Mouse (Mus musculus) kidney, embryonic 16.5 days (tissue): ENCODE measurements at regions not wholly inside any gene's neighbourhood (a gene's known extent, or its start where the extent isn't known, plus 50 kb on each side); places are given as distances from the start of the nearest gene placed in this dataset.

ENCODE experiments used
- ATAC-seq: fragments of 200-750 bp; cut with Nextera tagmentation; 2 replicates; pipeline ENCODE4 v1.8.0; 2017; ENCODE audit warnings: moderate TSS enrichment; ENCODE audit not compliant: low FRiP score, low TSS enrichment
- H3K27ac ChIP-seq: fragments of 300-500 bp; sonication (generic); 2 replicates; pipeline ENCODE4 v1.5.1; 2014; ENCODE audit warnings: low read length
- H3K27me3 ChIP-seq: fragments of 300-500 bp; sonication (generic); 2 replicates; pipeline ENCODE4 v1.6.1; 2014; ENCODE audit warnings: low read length, control low read depth, mixed read lengths; ENCODE audit not compliant: insufficient read depth
- H3K36me3 ChIP-seq: fragments of 300-500 bp; sonication (generic); 2 replicates; pipeline ENCODE4 v1.6.1; 2014; ENCODE audit warnings: low read length, control low read depth, mixed read lengths; ENCODE audit not compliant: insufficient read depth
- H3K4me1 ChIP-seq: fragments of 300-500 bp; sonication (generic); 2 replicates; pipeline ENCODE4 v1.6.1; 2014; ENCODE audit warnings: low read length, control low read depth, mixed read lengths; ENCODE audit not compliant: insufficient read depth
- H3K4me2 ChIP-seq: fragments of 300-500 bp; sonication (generic); replicated peaks from 2 replicates; pipeline ENCODE4 v1.6.1; 2014; ENCODE audit warnings: low read depth, low read length
- H3K4me3 ChIP-seq: fragments of 300-500 bp; sonication (generic); 2 replicates; pipeline ENCODE4 v1.5.1; 2014; ENCODE audit warnings: mild to moderate bottlenecking, low read length
- H3K9ac ChIP-seq: fragments of 300-500 bp; sonication (generic); replicated peaks from 2 replicates; pipeline ENCODE4 v1.6.1; 2014; ENCODE audit warnings: low read length
- H3K9me3 ChIP-seq: fragments of 300-500 bp; sonication (generic); 2 replicates; pipeline ENCODE4 v1.6.1; 2016; ENCODE audit warnings: low read length, control low read depth
- WGBS: fragments of 180-500 bp; shearing (Covaris S2); extraction: QIAGEN DNeasy Blood & Tissue Kit; methylation state at CpG from one replicate; pipeline ENCODE4 v1.1.7; 2014; 5-methylcytosine and 5-hydroxymethylcytosine counted together

DNA sequence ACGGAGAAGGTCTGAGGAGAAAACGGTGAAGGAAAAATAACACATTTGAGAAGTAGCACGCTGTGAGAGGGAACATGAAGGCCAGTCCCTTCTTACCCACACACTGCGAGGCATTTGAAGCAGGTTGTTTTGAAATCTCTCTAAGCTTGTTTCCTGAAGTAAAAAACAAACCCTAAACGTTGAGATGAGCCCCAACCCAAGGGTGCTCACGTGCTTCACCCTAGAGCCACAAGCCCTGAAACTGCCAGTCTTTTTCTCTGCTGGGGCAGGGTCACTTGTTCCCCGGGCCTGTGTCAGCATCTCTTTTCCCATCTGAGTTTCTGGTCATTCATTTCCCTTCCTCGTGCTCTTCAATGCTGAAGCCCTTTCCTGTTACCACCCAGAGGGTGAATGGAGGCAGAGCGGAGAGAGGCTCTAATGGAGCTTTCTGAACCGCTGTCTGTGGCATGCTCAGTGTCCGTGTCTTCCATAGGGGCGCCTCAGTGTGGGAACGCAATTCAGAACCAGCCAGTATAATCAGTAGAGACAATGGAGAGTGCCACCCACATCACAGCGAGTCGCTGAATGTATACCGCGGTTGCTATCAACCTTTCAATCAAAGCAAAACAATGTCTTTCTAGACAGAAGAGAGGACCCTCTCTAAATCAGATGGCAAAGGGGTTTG is 375.0 kb upstream of the Gm10131 start:
- Histone ChIP-seq H3K4me1 (no peaks in the 10 kb centered on the region), H3K9ac (no peak overlapping the region), H3K27ac (no peak overlapping the region), H3K36me3 (no peaks in the 10 kb centered on the region), H3K4me3 (no peak overlapping the region), H3K27me3 (no peaks in the 10 kb centered on the region), H3K4me2 (no peak overlapping the region), H3K9me3 (no peaks in the 10 kb centered on the region)
- 72% methylated on average over 17 of the region's 17 CpGs for WGBS
- no peak for ATAC-seq

DNA sequence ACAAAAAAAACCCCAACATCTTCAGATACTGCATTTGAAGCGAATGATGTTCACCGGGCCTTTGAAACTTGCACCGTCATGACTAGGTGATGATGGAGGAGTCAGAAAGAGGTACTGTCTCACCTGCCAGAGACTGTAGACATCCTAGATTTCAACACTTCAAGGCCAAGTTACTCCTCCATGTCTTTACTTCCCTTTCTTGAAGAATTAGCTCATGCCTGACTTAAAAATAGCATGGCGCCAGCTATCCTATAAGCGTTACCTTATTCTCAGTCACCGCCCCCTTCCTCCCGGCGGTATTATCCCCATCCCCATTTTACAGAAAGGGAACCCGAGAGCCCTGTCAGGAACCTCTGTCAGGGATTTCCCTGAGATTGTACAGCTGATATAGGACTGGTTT is 374.4 kb upstream of the Gm10131 start:
- Histone ChIP-seq H3K4me3 (no peak overlapping the region), H3K27ac (no peak overlapping the region), H3K9ac (no peak overlapping the region), H3K9me3 (no peaks in the 10 kb centered on the region), H3K36me3 (no peaks in the 10 kb centered on the region), H3K27me3 (no peaks in the 10 kb centered on the region), H3K4me1 (no peaks in the 10 kb centered on the region), H3K4me2 (no peak overlapping the region)
- ATAC-seq, result no peak
- WGBS, result 90% methylated on average over 9 of the region's 9 CpGs

DNA sequence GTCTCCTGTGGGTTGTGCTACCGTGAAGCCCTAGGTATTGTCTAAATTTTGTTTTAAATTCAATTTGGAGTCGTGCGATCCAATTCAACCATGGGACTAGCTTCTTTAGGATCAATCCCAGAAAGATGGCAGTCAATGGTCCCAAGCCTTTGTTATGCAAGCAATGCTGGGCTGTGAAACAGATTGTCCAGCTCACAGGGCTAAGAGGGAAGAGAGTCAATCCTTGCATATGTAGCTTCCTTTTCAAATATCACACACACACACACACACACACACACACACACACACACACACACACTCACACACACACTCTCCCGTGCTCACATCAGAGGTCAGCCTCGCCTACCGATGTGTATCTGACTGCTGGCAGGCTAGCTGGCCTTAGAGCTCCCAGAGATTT is 373.8 kb upstream of the Gm10131 start:
- H3K4me2 ChIP-seq, result no peak overlapping the region
- whole genome bisulfite sequencing, result 80% methylated on average over 6 of the region's 6 CpGs
- no peak overlapping the region for H3K9ac ChIP-seq
- H3K27me3 ChIP-seq, result no peaks in the 10 kb centered on the region
- H3K36me3 ChIP-seq, result no peaks in the 10 kb centered on the region
- no peak for ATAC-seq
- no peaks in the 10 kb centered on the region for H3K9me3 ChIP-seq
- H3K4me3 ChIP-seq, result no peak overlapping the region
- no peak overlapping the region for H3K27ac ChIP-seq
- H3K4me1 ChIP-seq, result no peaks in the 10 kb centered on the region

DNA sequence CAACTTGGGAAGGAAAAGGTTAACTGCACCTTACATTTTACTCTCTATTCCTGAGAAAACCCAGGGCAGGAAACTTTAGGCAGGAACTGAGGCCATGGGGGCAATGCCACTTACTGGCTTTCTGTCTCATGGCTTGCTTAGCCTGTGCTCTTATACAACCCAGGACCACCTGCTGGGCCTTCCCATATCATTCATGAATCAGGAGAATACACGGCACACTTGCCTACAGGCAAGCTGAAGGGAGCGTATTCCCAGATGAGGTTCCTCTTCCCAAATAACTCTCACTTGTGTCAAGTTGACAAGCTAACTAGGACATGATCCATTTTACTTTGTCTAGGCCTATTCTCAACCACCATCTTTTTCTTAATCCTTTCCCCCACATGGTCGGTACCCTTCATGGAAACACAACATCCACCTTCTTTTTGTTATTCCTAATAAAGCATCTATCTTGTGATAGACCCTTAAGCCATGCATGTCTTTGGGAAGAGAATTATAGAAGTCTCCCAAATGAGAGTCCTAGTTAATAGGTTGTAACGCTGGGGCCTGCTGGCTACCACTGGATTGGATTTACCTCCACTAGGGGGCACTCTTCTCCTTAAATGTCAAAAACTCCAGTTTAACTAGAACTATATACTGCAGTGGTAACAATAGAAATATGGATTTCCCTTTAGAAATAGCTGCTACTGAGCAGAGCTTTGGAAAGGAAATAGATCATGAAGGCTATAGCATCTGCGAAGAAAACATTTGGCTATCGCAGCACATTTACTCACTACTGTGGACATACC is 373.2 kb upstream of the Gm10131 start:
- H3K4me1 ChIP-seq, result no peaks in the 10 kb centered on the region
- no peaks in the 10 kb centered on the region for H3K36me3 ChIP-seq
- no peak overlapping the region for H3K4me2 ChIP-seq
- H3K4me3 ChIP-seq, result no peak overlapping the region
- no peak overlapping the region for H3K27ac ChIP-seq
- ATAC-seq, result peak; percentile 19; the same call in 1 of the 2 replicates
- no peaks in the 10 kb centered on the region for H3K27me3 ChIP-seq
- WGBS, result 69% methylated on average over 6 of the region's 6 CpGs
- no peaks in the 10 kb centered on the region for H3K9me3 ChIP-seq
- no peak overlapping the region for H3K9ac ChIP-seq

DNA sequence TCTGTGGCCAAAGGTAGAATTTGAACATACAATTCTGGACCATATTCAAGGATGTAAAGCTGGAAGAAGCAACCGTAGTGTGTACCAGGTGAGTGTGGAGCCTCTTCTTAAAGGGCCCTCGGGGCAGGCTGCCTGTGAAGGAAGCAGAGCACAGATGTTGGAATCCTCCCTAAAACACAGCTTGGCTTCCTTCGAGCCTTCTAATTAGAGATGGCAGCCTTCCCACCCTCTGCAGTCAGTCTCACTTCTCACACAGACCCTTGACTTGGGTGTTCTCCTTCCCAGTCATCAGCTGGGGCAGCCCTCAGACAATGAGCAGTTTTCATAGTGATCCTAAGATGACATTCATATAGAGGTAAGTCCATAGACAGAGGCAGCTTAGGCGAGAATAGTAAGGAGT is 371.7 kb upstream of the Gm10131 start:
- Histone ChIP-seq H3K4me2 (no peak overlapping the region), H3K4me1 (no peaks in the 10 kb centered on the region), H3K9ac (no peak overlapping the region), H3K4me3 (no peak overlapping the region), H3K36me3 (no peaks in the 10 kb centered on the region), H3K27ac (no peak overlapping the region), H3K27me3 (no peaks in the 10 kb centered on the region), H3K9me3 (no peaks in the 10 kb centered on the region)
- no peak for ATAC-seq
- WGBS, result 73% methylated on average over 4 of the region's 4 CpGs

DNA sequence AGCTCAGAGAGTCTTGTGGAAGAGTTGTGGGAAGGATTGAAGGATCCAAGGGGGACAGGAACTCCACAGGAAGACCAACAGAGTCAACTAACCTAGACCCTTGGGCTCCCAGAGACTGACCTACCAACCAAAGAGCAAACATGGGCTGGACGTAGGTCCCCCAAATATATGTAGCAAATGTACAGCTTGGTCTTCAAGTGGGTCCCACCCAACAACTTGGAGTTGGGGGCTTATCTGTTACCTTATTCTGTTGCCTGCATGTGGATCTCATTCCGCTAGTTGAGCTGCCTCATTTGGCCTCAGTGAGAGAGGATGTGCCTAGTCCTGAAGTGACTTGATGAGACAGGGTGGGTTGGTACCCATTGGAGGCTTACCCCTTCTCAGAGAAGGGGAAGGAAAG is 371.1 kb upstream of the Gm10131 start:
- WGBS, result 93% methylated on average over 2 of the region's 2 CpGs
- no peaks in the 10 kb centered on the region for H3K9me3 ChIP-seq
- H3K9ac ChIP-seq, result no peak overlapping the region
- H3K36me3 ChIP-seq, result no peaks in the 10 kb centered on the region
- H3K4me1 ChIP-seq, result no peaks in the 10 kb centered on the region
- H3K4me2 ChIP-seq, result no peak overlapping the region
- no peak overlapping the region for H3K27ac ChIP-seq
- H3K27me3 ChIP-seq, result no peaks in the 10 kb centered on the region
- ATAC-seq, result no peak
- H3K4me3 ChIP-seq, result no peak overlapping the region

DNA sequence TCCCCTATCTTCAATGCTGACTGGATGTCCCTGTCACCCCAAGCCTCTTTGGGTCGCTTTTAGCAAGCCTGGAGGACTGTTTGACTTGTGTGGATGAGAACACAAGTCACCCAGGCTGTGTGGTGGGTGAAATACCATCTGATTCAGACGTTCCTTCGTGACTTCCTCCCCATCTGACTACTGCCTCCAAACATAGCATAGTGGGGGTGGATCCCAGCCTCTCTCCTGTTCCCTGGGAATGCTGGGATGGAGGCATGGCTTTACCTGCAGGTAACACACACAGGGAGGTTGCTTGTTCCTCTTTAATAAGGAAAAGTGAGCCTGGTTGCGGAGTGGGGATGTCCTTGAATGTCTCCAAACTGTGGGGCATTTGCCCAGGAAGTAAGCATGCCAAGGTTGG is 369.0 kb upstream of the Gm10131 start:
- ATAC-seq, result no peak
- no peak overlapping the region for H3K27ac ChIP-seq
- 79% methylated on average over 4 of the region's 4 CpGs for WGBS
- H3K4me1 ChIP-seq, result no peaks in the 10 kb centered on the region
- no peak overlapping the region for H3K4me2 ChIP-seq
- H3K9ac ChIP-seq, result no peak overlapping the region
- H3K4me3 ChIP-seq, result no peak overlapping the region
- no peaks in the 10 kb centered on the region for H3K27me3 ChIP-seq
- no peaks in the 10 kb centered on the region for H3K36me3 ChIP-seq
- no peaks in the 10 kb centered on the region for H3K9me3 ChIP-seq

DNA sequence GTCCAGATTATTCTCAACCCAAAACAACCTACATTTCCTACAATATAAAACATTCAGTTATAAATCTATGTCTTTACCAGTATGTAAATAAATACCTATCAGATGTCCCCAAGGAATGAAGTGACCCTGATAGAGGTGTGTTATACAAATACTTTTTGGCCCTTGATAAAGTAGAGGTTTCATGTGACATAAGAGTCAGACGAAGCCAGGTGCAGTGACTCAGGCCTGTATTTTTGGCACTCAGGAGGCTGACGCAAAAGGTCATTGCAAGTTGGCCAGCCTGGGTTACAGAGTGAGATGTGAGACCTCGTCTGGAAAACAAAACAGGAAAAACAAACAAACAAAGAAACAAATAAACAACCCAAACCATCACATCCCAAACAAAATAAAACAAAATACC is 367.4 kb upstream of the Gm10131 start:
- Histone ChIP-seq H3K27ac (no peak overlapping the region), H3K9ac (no peak overlapping the region), H3K4me2 (no peak overlapping the region), H3K4me3 (no peak overlapping the region), H3K4me1 (peaks cover 8% of the 10 kb centered on the region; the same call in 1 of the 2 replicates), H3K27me3 (no peaks in the 10 kb centered on the region), H3K36me3 (no peaks in the 10 kb centered on the region), H3K9me3 (no peaks in the 10 kb centered on the region)
- WGBS, result 43% methylated on average over 3 of the region's 3 CpGs
- ATAC-seq, result no peak

DNA sequence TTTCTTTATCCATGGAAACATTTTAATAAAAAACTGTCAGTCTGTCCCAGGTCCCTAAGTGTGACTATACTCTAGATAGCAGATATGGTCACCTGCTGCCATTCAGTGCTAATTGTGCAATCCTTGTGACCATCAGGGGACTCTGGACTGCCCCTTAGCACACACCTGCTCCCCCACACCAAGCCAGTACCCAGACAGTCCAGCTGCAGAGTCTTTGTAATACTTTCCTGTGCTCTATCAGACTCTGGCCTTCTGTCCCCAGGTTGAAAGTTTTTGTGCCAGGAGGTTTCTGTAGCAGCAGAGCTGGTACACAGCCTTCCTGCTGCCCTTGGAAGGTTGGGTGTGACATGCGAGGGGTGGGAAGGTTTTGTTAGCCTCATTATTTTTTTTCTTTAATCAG is 366.9 kb upstream of the Gm10131 start:
- no peak for ATAC-seq
- no peaks in the 10 kb centered on the region for H3K36me3 ChIP-seq
- no peak overlapping the region for H3K9ac ChIP-seq
- no peak overlapping the region for H3K4me3 ChIP-seq
- H3K9me3 ChIP-seq, result no peaks in the 10 kb centered on the region
- WGBS, result 64% methylated on average over 1 of the region's 1 CpGs
- peaks cover 10% of the 10 kb centered on the region; the same call in 1 of the 2 replicates for H3K4me1 ChIP-seq
- H3K27ac ChIP-seq, result no peak overlapping the region
- H3K4me2 ChIP-seq, result no peak overlapping the region
- H3K27me3 ChIP-seq, result no peaks in the 10 kb centered on the region

DNA sequence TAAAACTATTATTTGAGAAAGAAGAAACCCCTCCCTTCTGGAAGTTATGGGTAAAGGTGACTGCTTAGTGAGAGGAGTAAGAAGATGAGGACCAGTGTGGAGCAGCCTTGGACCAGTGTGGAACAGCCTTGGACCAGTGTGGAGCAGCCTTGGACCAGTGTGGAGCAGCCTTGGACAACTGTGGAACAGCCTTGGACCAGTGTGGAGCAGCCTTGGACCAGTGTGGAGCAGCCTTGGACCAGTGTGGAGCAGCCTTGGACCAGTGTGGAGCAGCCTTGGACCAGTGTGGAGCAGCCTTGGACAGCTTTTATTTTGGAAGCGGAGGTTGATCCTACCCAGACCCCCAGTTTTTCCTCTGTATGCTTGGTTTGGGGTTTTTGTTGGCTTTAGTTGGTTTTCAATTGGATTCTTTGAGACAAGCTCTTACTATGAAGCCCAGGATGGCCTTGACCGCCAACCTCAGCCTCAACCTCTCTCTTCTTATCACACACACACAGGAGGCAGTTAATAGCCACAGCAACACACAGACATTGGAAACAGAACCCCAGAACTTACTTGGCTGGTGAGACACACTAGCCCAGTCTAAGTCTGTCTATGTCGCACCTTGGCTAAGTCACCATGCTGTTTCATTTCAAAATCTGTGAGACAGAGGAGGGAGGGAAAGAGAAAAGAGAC is 364.7 kb upstream of the Gm10131 start:
- no peak overlapping the region for H3K4me2 ChIP-seq
- H3K36me3 ChIP-seq, result no peaks in the 10 kb centered on the region
- no peaks in the 10 kb centered on the region for H3K27me3 ChIP-seq
- 94% methylated on average over 3 of the region's 3 CpGs for WGBS
- H3K27ac ChIP-seq, result no peak overlapping the region
- ATAC-seq, result no peak
- H3K9ac ChIP-seq, result no peak overlapping the region
- peaks cover 25% of the 10 kb centered on the region for H3K4me1 ChIP-seq
- H3K9me3 ChIP-seq, result no peaks in the 10 kb centered on the region
- no peak overlapping the region for H3K4me3 ChIP-seq
